Mouse (Mus musculus): ENCODE results near the gene Fbp1. TPM values are rescaled to one million over a fixed set of nuclear protein-coding genes. Genes with fewer than 3 reads are reported as not detected.
"Not testable (repeated sequence)": the region's sequence is repeated elsewhere in the genome, so short reads cannot be mapped to it uniquely, and the experiment has no call there.

Gene Fbp1
- polyA plus RNA-seq, 1 experiment: 0.69 TPM

- H3K27ac ChIP-seq (ENCODE audit: insufficient read depth, low read length): no peak overlapping the region
- TF ChIP-seq POLR2A (IDR thresholded peaks at IDR 0.05; ENCODE audit: extremely low read depth, insufficient read depth, low read length): no peak
- no peak for TF ChIP-seq CTCF (IDR thresholded peaks at IDR 0.05; ENCODE audit: extremely low read depth, insufficient read depth, low read length)
- H3K4me1 ChIP-seq (ENCODE audit: control insufficient read depth, insufficient read depth, low read length): no peaks in the 10 kb centered on the region
Observed at GRCm38 (mm10) chr13:62877247-62877646, 10.8 kb downstream of the Fbp1 start.

GRCm38 (mm10) chr13:62876111-62876510 lies 12.0 kb downstream of the Fbp1 start:
- TF ChIP-seq POLR2A (IDR thresholded peaks at IDR 0.05; ENCODE audit: extremely low read depth, insufficient read depth, low read length) (no peak), CTCF (IDR thresholded peaks at IDR 0.05; ENCODE audit: extremely low read depth, insufficient read depth, low read length) (no peak)
- no peak overlapping the region for H3K4me3 ChIP-seq (ENCODE audit: insufficient read depth, low read length)

More at GRCm38 (mm10) chr13:62877247-62877646, 10.8 kb downstream of the Fbp1 start:
- no peak overlapping the region for H3K4me3 ChIP-seq (ENCODE audit: insufficient read depth, low read length)

DNA sequence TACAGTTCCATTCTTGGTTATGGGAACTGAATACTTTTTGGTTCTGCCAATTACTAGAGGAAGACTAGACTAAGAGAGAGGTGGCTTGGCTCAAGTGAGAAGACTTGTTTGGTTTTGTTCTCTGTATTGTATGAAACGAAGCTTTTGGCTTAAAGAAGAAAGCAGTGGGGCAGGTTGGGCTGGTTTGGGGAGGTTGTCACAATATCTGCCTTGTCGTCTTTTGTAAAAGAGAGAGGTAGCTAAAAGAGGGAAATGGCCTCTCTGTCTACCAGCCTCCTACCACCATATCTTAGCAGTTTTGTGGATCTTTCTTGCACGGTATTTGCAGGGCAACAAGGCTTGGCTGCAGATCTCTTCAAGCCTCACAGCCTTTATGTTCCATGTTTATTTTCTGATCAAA lies 15.8 kb downstream of the Fbp1 start:
- Histone ChIP-seq H3K27ac (ENCODE audit: insufficient read depth, low read length) (no peak overlapping the region), H3K4me3 (ENCODE audit: insufficient read depth, low read length) (no peak overlapping the region), H3K4me1 (ENCODE audit: control insufficient read depth, insufficient read depth, low read length) (no peaks in the 10 kb centered on the region)
- TF ChIP-seq CTCF (IDR thresholded peaks at IDR 0.05; ENCODE audit: extremely low read depth, insufficient read depth, low read length) (no peak), POLR2A (IDR thresholded peaks at IDR 0.05; ENCODE audit: extremely low read depth, insufficient read depth, low read length) (no peak)

More at GRCm38 (mm10) chr13:62876111-62876510, 12.0 kb downstream of the Fbp1 start:
- Histone ChIP-seq H3K4me1 (ENCODE audit: control insufficient read depth, insufficient read depth, low read length) (no peaks in the 10 kb centered on the region), H3K27ac (ENCODE audit: insufficient read depth, low read length) (no peak overlapping the region)

DNA sequence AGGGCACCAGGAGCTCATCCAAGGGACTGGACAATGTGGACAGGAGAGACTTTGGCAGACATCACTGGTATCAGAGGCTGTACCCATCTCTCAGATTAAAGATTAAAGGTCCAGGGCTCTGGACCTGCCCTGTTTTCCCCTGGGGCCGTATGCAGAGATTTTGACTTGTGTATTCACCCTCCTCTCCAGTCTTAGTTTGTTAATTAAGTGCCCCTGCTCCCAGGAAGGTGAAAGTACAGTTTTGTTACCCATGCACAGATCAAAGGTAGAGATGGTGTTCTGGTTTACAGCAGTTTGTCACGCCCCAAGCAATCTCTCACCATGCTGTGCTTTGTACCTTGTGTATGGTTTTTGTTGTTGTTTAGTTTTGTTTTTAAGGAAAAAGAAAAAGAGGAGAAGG lies 17.5 kb downstream of the Fbp1 start:
- no peak overlapping the region for H3K4me3 ChIP-seq (ENCODE audit: insufficient read depth, low read length)
- no peak for TF ChIP-seq CTCF (IDR thresholded peaks at IDR 0.05; ENCODE audit: extremely low read depth, insufficient read depth, low read length)
- no peak for TF ChIP-seq POLR2A (IDR thresholded peaks at IDR 0.05; ENCODE audit: extremely low read depth, insufficient read depth, low read length)
- H3K27ac ChIP-seq (ENCODE audit: insufficient read depth, low read length): no peak overlapping the region
- no peaks in the 10 kb centered on the region for H3K4me1 ChIP-seq (ENCODE audit: control insufficient read depth, insufficient read depth, low read length)

DNA sequence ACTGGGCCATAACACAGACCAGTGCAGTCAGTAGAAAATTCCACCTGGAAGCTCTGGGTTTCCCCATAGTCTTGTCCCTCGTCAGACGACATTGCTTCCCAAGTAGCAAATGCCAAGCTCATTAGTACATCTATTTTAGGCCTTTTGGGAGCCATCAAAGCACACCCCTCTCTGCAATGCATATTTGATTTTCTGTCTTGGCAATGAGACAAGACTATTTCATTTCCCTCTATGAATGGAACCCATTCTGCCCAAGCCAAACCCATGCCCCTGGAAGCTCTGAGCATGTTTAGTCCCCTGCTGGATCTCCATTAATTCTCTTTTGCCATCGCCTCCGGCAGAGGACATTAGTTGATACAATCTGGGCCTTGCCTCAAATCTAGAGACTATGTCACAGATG lies 21.3 kb downstream of the Fbp1 start:
- H3K27ac ChIP-seq (ENCODE audit: insufficient read depth, low read length): no peak overlapping the region
- TF ChIP-seq POLR2A (IDR thresholded peaks at IDR 0.05; ENCODE audit: extremely low read depth, insufficient read depth, low read length) (no peak), CTCF (IDR thresholded peaks at IDR 0.05; ENCODE audit: extremely low read depth, insufficient read depth, low read length) (no peak)
- no peaks in the 10 kb centered on the region for H3K4me1 ChIP-seq (ENCODE audit: control insufficient read depth, insufficient read depth, low read length)
- no peak overlapping the region for H3K4me3 ChIP-seq (ENCODE audit: insufficient read depth, low read length)

DNA sequence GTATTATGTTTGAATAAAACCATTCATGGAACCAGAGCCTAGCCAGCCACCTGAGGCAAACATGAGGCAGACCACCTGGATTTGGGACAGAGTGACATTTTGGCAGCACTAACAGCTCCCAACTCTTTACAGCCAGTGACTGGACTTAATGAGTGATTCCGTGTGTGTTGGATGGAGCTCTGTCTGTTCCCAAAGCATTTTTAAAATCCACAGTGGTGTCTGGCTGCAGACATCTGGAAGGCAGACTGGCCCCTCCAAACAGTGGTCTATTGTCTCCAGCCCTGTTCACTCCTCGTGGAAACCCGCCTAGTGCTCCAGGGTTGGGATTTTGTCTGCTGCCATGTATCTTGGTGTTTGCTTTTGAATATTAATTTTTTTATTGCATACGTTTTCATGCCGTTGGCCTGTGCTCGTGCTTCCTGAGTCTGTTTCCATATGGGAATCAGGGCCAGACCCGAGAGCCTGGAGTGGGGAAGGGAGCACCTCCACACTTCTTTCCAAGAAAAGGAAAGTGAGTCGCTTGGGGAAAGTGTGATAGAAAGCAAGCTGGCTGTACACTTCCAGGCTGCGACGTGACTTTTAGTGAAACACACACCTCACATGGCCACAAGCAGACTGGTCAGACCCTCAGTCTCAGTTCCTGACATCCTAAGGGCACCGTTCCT lies 22.3 kb downstream of the Fbp1 start:
- no peak overlapping the region for H3K27ac ChIP-seq (ENCODE audit: insufficient read depth, low read length)

DNA sequence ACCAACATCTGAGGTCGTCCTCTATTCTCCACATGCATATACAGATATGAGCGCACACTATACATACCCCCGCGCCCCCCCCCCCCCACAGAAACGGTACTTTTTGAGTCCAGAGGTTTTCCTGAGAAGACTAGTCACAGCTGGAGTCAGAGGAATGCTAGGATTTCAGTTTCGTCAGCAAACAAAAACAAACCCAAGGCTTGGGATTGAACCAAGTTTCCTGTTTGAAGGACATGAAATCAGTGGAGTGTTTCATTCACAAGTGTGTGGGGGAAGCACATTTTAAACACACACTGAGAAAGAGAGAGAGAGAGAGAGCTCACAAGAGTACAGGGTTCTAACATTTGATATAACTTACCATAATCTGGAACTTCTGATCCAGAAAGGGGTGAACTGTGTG lies 24.3 kb downstream of the Fbp1 start:
- H3K4me1 ChIP-seq (ENCODE audit: control insufficient read depth, insufficient read depth, low read length): no peaks in the 10 kb centered on the region
- TF ChIP-seq CTCF (IDR thresholded peaks at IDR 0.05; ENCODE audit: extremely low read depth, insufficient read depth, low read length) (no peak), POLR2A (IDR thresholded peaks at IDR 0.05; ENCODE audit: extremely low read depth, insufficient read depth, low read length) (no peak)
- H3K4me3 ChIP-seq (ENCODE audit: insufficient read depth, low read length): no peak overlapping the region
- H3K27ac ChIP-seq (ENCODE audit: insufficient read depth, low read length): no peak overlapping the region

More for the DNA sequence above, 22.3 kb downstream of the Fbp1 start:
- no peaks in the 10 kb centered on the region for H3K4me1 ChIP-seq (ENCODE audit: control insufficient read depth, insufficient read depth, low read length)
- TF ChIP-seq CTCF (IDR thresholded peaks at IDR 0.05; ENCODE audit: extremely low read depth, insufficient read depth, low read length): no peak
- TF ChIP-seq POLR2A (IDR thresholded peaks at IDR 0.05; ENCODE audit: extremely low read depth, insufficient read depth, low read length): no peak
- no peak overlapping the region for H3K4me3 ChIP-seq (ENCODE audit: insufficient read depth, low read length)

- no peak overlapping the region for H3K27ac ChIP-seq (ENCODE audit: insufficient read depth, low read length)
- no peak overlapping the region for H3K4me3 ChIP-seq (ENCODE audit: insufficient read depth, low read length)
- H3K4me1 ChIP-seq (ENCODE audit: control insufficient read depth, insufficient read depth, low read length): no peaks in the 10 kb centered on the region
- TF ChIP-seq CTCF (IDR thresholded peaks at IDR 0.05; ENCODE audit: extremely low read depth, insufficient read depth, low read length): no peak
- no peak for TF ChIP-seq POLR2A (IDR thresholded peaks at IDR 0.05; ENCODE audit: extremely low read depth, insufficient read depth, low read length)
Observed at GRCm38 (mm10) chr13:62862875-62863274, 25.2 kb downstream of the Fbp1 start.

- no peaks in the 10 kb centered on the region for H3K4me1 ChIP-seq (ENCODE audit: control insufficient read depth, insufficient read depth, low read length)
- no peak for TF ChIP-seq POLR2A (IDR thresholded peaks at IDR 0.05; ENCODE audit: extremely low read depth, insufficient read depth, low read length)
- TF ChIP-seq CTCF (IDR thresholded peaks at IDR 0.05; ENCODE audit: extremely low read depth, insufficient read depth, low read length): no peak
- H3K4me3 ChIP-seq (ENCODE audit: insufficient read depth, low read length): no peak overlapping the region
- no peak overlapping the region for H3K27ac ChIP-seq (ENCODE audit: insufficient read depth, low read length)
Observed at GRCm38 (mm10) chr13:62860068-62860467, 28.0 kb downstream of the Fbp1 start.

DNA sequence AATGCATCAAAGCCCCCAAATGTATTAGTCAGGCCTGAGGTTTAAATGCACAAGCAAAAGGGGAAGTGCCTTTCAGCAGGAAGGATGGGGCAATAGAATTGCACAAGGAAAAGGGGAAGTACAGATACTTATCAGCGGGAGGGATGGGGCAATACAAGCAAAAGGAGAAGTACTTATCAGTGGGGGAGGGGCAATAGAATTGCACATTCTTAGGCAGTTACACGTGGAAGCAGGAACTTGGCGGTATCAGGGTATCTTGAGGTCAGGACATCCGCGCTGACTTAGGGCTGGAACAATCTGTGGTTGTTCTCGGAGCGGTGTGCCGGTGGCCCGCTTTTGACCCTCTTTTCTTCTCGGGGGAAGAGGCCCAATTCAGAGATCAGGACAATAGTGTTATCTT lies 28.8 kb downstream of the Fbp1 start:
- H3K27ac ChIP-seq (ENCODE audit: insufficient read depth, low read length); H3K4me3 ChIP-seq (ENCODE audit: insufficient read depth, low read length); H3K4me1 ChIP-seq (ENCODE audit: control insufficient read depth, insufficient read depth, low read length): not testable (repeated sequence)
